In genomic region chr6:135200122-135200957, GRCm38 (mm10) we compare ENCODE assay signal across 10 mouse cellular contexts. TPM values are rescaled to one million over a fixed set of nuclear protein-coding genes. Genes with fewer than 3 reads are reported as not detected.
A peak's percentile ranks its signal among the peaks of the same experiment; 100 is the strongest.
DNase-seq lines count a peak whose midpoint lies in the region; ATAC-seq and TF ChIP-seq lines count a peak whose summit lies in the region.
"Had no signal": no experiment of that assay in that cellular context is flagged by ENCODE, and none has a peak within 500 bp of the region (broad histone marks: within the 10 kb centered on the region; RNA-seq: fewer than 3 reads in every experiment).

No protein-coding gene starts in this region.

- H3K9ac ChIP-seq in lung, postnatal 0 days (replicated peaks; ENCODE audit: low read depth): no peak overlapping the region
- H3K9ac ChIP-seq in stomach, embryonic 14.5 days (replicated peaks; ENCODE audit: low read depth, low read length): no peak overlapping the region
- H3K9ac ChIP-seq: embryonic facial prominence, embryonic 15.5 days; heart, embryonic 13.5 days had no signal

- H3K36me3 ChIP-seq in lung, postnatal 0 days (ENCODE audit: insufficient read depth, low read length): no peaks in the 10 kb centered on the region
- H3K36me3 ChIP-seq in stomach, embryonic 14.5 days (ENCODE audit: control insufficient read depth, insufficient read depth, low read length): no peaks in the 10 kb centered on the region
- H3K36me3 ChIP-seq: embryonic facial prominence, embryonic 15.5 days; heart, embryonic 13.5 days; midbrain, embryonic 13.5 days had no signal

- TF ChIP-seq POLR2A in lung, adult 2 months (IDR thresholded peaks at IDR 0.05; ENCODE audit: borderline replicate concordance, extremely low read depth, low read depth, low read length): no peak

- 0 out of 2 replicates have a peak, but pooled peaks have one; percentile 21 for ATAC-seq in lung, postnatal 0 days
- peak; percentile 65 for ATAC-seq in stomach, embryonic 14.5 days (ENCODE audit: insufficient number of reproducible peaks, insufficient read depth, low FRiP score, low read depth)
- ATAC-seq: midbrain, embryonic 13.5 days had no signal

- TF ChIP-seq CTCF in lung, postnatal 0 days (IDR thresholded peaks at IDR 0.05): no peak
- TF ChIP-seq CTCF in lung, adult 2 months (IDR thresholded peaks at IDR 0.05; ENCODE audit: insufficient read depth, low read length): no peak
- no peak; the same call in 1 of the 2 replicates for TF ChIP-seq CTCF in left cerebral cortex, adult 2 months (IDR thresholded peaks at IDR 0.05)

- no peaks in the 10 kb centered on the region for H3K9me3 ChIP-seq in lung, postnatal 0 days (ENCODE audit: low read length)
- H3K9me3 ChIP-seq in stomach, embryonic 14.5 days (ENCODE audit: control insufficient read depth, low read depth, low read length): no peaks in the 10 kb centered on the region
- H3K9me3 ChIP-seq: embryonic facial prominence, embryonic 15.5 days; heart, embryonic 13.5 days; midbrain, embryonic 13.5 days had no signal

- intact Hi-C loops in left cerebral cortex, adult 2 months (cut with DNase I): no loop called here

- DNase-seq in lung, postnatal 0 days (ENCODE audit: low spot score): peak; percentile 44
- DNase-seq in lung, adult 2 months: no peak
- peak; percentile 46 for DNase-seq in kidney, adult 18-20 months
- peak; percentile 27 to 48 for DNase-seq in left cerebral cortex, adult 2 months (ENCODE audit: extremely low spot score in 1 of 2, low spot score in 2 of 2)
- DNase-seq in cerebellum, postnatal 4 days (ENCODE audit: low spot score in 2 of 2): no peak
- no peak for DNase-seq in gastrocnemius, postnatal 10 days

- WGBS in lung, postnatal 0 days: 64% methylated on average over 16 of the region's 16 CpGs
- WGBS in lung, adult 2 months: 72% methylated on average over 16 of the region's 16 CpGs
- WGBS in stomach, embryonic 14.5 days: 66% methylated on average over 16 of the region's 16 CpGs

- H3K27ac ChIP-seq in lung, postnatal 0 days (ENCODE audit: low read length): no peak overlapping the region
- peak overlapping the region; percentile 75 for H3K27ac ChIP-seq in left cerebral cortex, adult 2 months
- H3K27ac ChIP-seq in stomach, embryonic 14.5 days (ENCODE audit: low read length): no peak overlapping the region
- H3K27ac ChIP-seq: embryonic facial prominence, embryonic 15.5 days; heart, embryonic 13.5 days; midbrain, embryonic 13.5 days had no signal

- H3K4me3 ChIP-seq in lung, postnatal 0 days (ENCODE audit: low read depth, low read length): no peak overlapping the region
- no peak overlapping the region for H3K4me3 ChIP-seq in lung, adult 2 months (replicated peaks; ENCODE audit: extremely low read depth, low read depth, low read length)
- H3K4me3 ChIP-seq in left cerebral cortex, adult 2 months: peak overlapping the region; percentile 78
- no peak overlapping the region for H3K4me3 ChIP-seq in stomach, embryonic 14.5 days (ENCODE audit: low read depth, low read length)
- H3K4me3 ChIP-seq: embryonic facial prominence, embryonic 15.5 days; heart, embryonic 13.5 days; midbrain, embryonic 13.5 days had no signal

- no peaks in the 10 kb centered on the region; the same call in 1 of the 2 replicates for H3K4me1 ChIP-seq in lung, postnatal 0 days (ENCODE audit: insufficient read depth, low read depth, low read length)
- H3K4me1 ChIP-seq in lung, adult 2 months (ENCODE audit: control insufficient read depth, insufficient read depth, low read length): peaks cover 3% of the 10 kb centered on the region; the same call in 1 of the 2 replicates
- no peaks in the 10 kb centered on the region; the same call in 1 of the 2 replicates for H3K4me1 ChIP-seq in stomach, embryonic 14.5 days (ENCODE audit: control insufficient read depth, insufficient read depth, low read length)

- no peaks in the 10 kb centered on the region for H3K27me3 ChIP-seq in lung, postnatal 0 days (replicated peaks; ENCODE audit: insufficient read depth, low read length)
- H3K27me3 ChIP-seq in stomach, embryonic 14.5 days (ENCODE audit: control insufficient read depth, insufficient read depth, low read length): no peaks in the 10 kb centered on the region
- H3K27me3 ChIP-seq: embryonic facial prominence, embryonic 15.5 days had no signal

- TF ChIP-seq EP300 in lung, postnatal 0 days (IDR thresholded peaks at IDR 0.05): no peak

- H3K4me2 ChIP-seq in lung, postnatal 0 days (replicated peaks; ENCODE audit: low read depth, low read length): no peak overlapping the region
- H3K4me2 ChIP-seq in stomach, embryonic 14.5 days (replicated peaks; ENCODE audit: low read depth, low read length): no peak overlapping the region
- H3K4me2 ChIP-seq: embryonic facial prominence, embryonic 15.5 days; heart, embryonic 13.5 days; midbrain, embryonic 13.5 days had no signal

RNA-seq across cellular contexts. Expression of gene Hebp1, which starts 2.5 kb away (rescaled TPM):
- 16.3 and 16.5 TPM in 2 replicates for polyA plus RNA-seq in lung, postnatal 0 days (2015; fragmentation: Nextera tagmentation; extraction: Ambion mirVana)
- polyA plus RNA-seq in lung, adult 2 months (2012; rRNA removed): 15.4 and 33.8 TPM in 2 replicates
- total RNA-seq in left cerebral cortex, adult 2 months (2021): 10 to 100 TPM; 45.3 to 46.9 TPM
- polyA plus RNA-seq in stomach, embryonic 14.5 days (2014; fragmentation: Nextera tagmentation; extraction: Ambion mirVana): 9.6 and 14.3 TPM in 2 replicates
- 10 to 100 TPM; 11.5 to 16.8 TPM for total RNA-seq in gastrocnemius, postnatal 10 days (2021)

RNA-seq across cellular contexts. Expression of gene Fam234b, which starts 2.6 kb away (rescaled TPM):
- 5.7 and 6.1 TPM in 2 replicates for polyA plus RNA-seq in lung, postnatal 0 days (2015; fragmentation: Nextera tagmentation; extraction: Ambion mirVana)
- polyA plus RNA-seq in lung, adult 2 months (2012; rRNA removed): 6.3 and 9.2 TPM in 2 replicates
- 100 to 1,000 TPM; 167 to 178 TPM for total RNA-seq in left cerebral cortex, adult 2 months (2021)
- polyA plus RNA-seq in stomach, embryonic 14.5 days (2014; fragmentation: Nextera tagmentation; extraction: Ambion mirVana): 26.2 and 28.8 TPM in 2 replicates
- total RNA-seq in gastrocnemius, postnatal 10 days (2021): 1 to 10 TPM; 3.0 to 6.9 TPM

RNA-seq across cellular contexts. Expression of gene Gsg1, which starts 53.8 kb away (rescaled TPM):
- 2.9 and 5.5 TPM in 2 replicates for polyA plus RNA-seq in lung, postnatal 0 days (2015; fragmentation: Nextera tagmentation; extraction: Ambion mirVana)
- 1.4 TPM in 2 replicates for polyA plus RNA-seq in lung, adult 2 months (2012; rRNA removed)
- not detected for total RNA-seq in left cerebral cortex, adult 2 months (2021)
- 0.65 and 0.95 TPM in 2 replicates for polyA plus RNA-seq in stomach, embryonic 14.5 days (2014; fragmentation: Nextera tagmentation; extraction: Ambion mirVana)
- under 1 TPM in 1 of 2 experiments, not detected in 1; 0.38 TPM for total RNA-seq in gastrocnemius, postnatal 10 days (2021)

Comparison
In these comparisons a context has a peak if more than half of its experiments do, and no peak if none do; other contexts are left out.
1. DNase-seq: peak in lung, postnatal 0 days (single experiment), kidney, adult 18-20 months (single experiment) and left cerebral cortex, adult 2 months (2 of 2); none in lung, adult 2 months (single experiment), cerebellum, postnatal 4 days (0 of 2) and gastrocnemius, postnatal 10 days (single experiment).